Mouse (Mus musculus): ENCODE results near the gene Ccr3. TPM values are rescaled to one million over a fixed set of nuclear protein-coding genes. Genes with fewer than 3 reads are reported as not detected.

The Ccr3 gene
- polyA plus RNA-seq, 1 experiment from 2014 or later, result not detected

DNA sequence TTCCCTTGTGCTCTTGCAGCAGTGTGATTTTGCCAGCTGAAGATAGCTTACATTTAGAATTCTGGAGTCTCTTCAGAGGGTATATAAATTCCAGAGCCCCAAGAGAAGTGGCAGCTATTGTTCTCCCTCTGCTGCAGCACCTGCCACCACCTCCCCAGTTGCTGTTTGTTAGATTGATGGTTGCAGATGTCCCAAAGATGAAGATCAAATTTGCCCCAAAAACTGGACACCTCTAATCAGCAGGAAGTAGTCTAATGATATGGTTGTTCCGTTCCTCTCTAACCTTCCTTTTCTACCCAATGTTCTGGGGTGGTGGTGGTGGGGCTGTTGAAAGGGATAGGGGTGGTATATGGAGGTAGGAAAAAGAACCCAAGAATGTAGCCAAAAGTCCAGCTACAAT, 39.1 kb upstream of the Ccr3 start:
- Histone ChIP-seq H3K4me2 (ENCODE audit: low read length) (no peak overlapping the region), H3K9ac (ENCODE audit: low read depth, low read length) (no peak overlapping the region), H3K4me1 (replicated peaks; ENCODE audit: insufficient read depth, low read length) (no peaks in the 10 kb centered on the region), H3K9me3 (replicated peaks; ENCODE audit: low read length) (no peaks in the 10 kb centered on the region), H3K36me3 (ENCODE audit: insufficient read depth, low read length) (no peaks in the 10 kb centered on the region), H3K4me3 (replicated peaks; ENCODE audit: low read depth, low read length) (no peak overlapping the region), H3K27me3 (ENCODE audit: insufficient read depth, low read length) (no peaks in the 10 kb centered on the region), H3K27ac (no peak overlapping the region)
- WGBS, result 70% methylated on average over 1 of the region's 1 CpGs
- DNase-seq (ENCODE audit: low spot score) (no peak), ATAC-seq (replicated peaks; ENCODE audit: low FRiP score, low read depth) (no peak)
- TF ChIP-seq CTCF (IDR thresholded peaks at IDR 0.05; ENCODE audit: low read depth), result no peak

DNA sequence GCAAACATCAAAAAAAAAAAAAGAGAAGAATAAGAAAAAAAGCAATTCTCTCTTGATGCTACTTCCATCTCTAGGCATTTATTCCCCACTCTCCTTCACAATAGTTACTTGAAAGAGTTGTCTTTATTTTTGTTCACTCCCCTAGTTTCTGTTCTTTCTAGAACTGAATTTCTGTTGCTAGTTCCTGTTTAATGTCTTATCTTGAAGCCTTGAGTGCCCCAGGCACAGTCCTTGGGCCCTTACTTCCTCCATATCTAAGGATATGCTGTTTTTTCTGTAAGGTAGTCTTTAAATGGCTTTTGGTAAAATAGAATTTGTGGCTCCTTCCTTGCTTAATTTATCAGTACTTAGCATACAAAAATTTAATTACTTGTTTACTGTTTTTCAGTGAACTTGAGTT, 36.8 kb upstream of the Ccr3 start:
- H3K9me3 ChIP-seq (replicated peaks; ENCODE audit: low read length), result no peaks in the 10 kb centered on the region
- ATAC-seq (replicated peaks; ENCODE audit: low FRiP score, low read depth), result no peak
- no peak overlapping the region for H3K27ac ChIP-seq
- no peak for TF ChIP-seq CTCF (IDR thresholded peaks at IDR 0.05; ENCODE audit: low read depth)
- H3K4me3 ChIP-seq (replicated peaks; ENCODE audit: low read depth, low read length), result no peak overlapping the region
- no peaks in the 10 kb centered on the region for H3K4me1 ChIP-seq (replicated peaks; ENCODE audit: insufficient read depth, low read length)
- H3K27me3 ChIP-seq (ENCODE audit: insufficient read depth, low read length), result no peaks in the 10 kb centered on the region
- H3K4me2 ChIP-seq (ENCODE audit: low read length), result no peak overlapping the region
- no peaks in the 10 kb centered on the region for H3K36me3 ChIP-seq (ENCODE audit: insufficient read depth, low read length)
- no peak for DNase-seq (ENCODE audit: low spot score)
- no peak overlapping the region for H3K9ac ChIP-seq (ENCODE audit: low read depth, low read length)

DNA sequence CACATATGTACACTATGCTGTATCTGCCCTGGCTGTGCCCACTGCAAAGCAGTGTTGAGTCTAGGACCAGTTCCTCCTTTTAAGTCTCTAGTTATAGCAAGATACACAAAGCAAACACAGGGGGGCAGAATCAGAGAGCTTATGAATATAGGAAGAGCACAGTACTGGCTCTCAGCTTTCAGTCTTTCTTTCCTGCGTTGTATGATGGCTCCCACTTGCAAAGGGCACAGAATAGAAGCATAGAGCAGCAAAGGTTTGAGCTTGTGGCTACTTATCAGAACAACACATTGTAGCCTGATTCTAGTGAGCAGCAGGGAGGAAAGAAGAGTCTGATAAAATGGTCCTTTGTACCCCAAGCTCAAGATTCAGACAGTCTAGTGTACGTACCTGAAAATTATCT, 35.6 kb upstream of the Ccr3 start:
- ATAC-seq (replicated peaks; ENCODE audit: low FRiP score, low read depth), result no peak

DNA sequence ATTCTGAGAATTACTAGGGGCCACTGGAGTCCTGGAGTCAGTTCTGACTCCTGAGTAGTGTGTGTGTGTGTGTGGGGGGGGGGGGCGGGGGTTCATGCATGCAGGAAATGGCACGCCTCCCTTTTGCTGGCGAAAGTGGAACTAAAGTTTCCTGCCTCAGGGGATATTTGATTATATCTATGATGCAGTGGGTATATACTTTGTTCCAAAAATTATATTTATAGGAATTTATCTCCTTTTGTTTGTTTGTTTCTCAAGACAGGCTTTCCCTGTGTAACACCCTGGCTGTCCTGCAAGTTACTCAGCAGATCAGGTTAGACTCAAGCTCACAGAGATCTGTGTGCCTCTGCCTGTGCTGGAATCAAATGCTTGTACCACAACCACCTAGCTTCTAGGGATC, 32.1 kb upstream of the Ccr3 start:
- no peak for TF ChIP-seq CTCF (IDR thresholded peaks at IDR 0.05; ENCODE audit: low read depth)
- Histone ChIP-seq H3K4me3 (replicated peaks; ENCODE audit: low read depth, low read length) (no peak overlapping the region), H3K4me2 (ENCODE audit: low read length) (no peak overlapping the region), H3K27me3 (ENCODE audit: insufficient read depth, low read length) (no peaks in the 10 kb centered on the region), H3K9ac (ENCODE audit: low read depth, low read length) (no peak overlapping the region), H3K36me3 (ENCODE audit: insufficient read depth, low read length) (no peaks in the 10 kb centered on the region), H3K27ac (no peak overlapping the region), H3K4me1 (replicated peaks; ENCODE audit: insufficient read depth, low read length) (no peaks in the 10 kb centered on the region), H3K9me3 (replicated peaks; ENCODE audit: low read length) (no peaks in the 10 kb centered on the region)
- ATAC-seq (replicated peaks; ENCODE audit: low FRiP score, low read depth) (no peak), DNase-seq (ENCODE audit: low spot score) (no peak)
- 62% methylated on average over 3 of the region's 3 CpGs for WGBS

More for the DNA sequence above, 35.6 kb upstream of the Ccr3 start:
- Histone ChIP-seq H3K36me3 (ENCODE audit: insufficient read depth, low read length) (no peaks in the 10 kb centered on the region), H3K9ac (ENCODE audit: low read depth, low read length) (no peak overlapping the region), H3K4me3 (replicated peaks; ENCODE audit: low read depth, low read length) (no peak overlapping the region), H3K4me2 (ENCODE audit: low read length) (no peak overlapping the region), H3K4me1 (replicated peaks; ENCODE audit: insufficient read depth, low read length) (no peaks in the 10 kb centered on the region), H3K9me3 (replicated peaks; ENCODE audit: low read length) (no peaks in the 10 kb centered on the region), H3K27ac (no peak overlapping the region), H3K27me3 (ENCODE audit: insufficient read depth, low read length) (no peaks in the 10 kb centered on the region)
- peak; percentile 37; the same call in 1 of the 2 replicates for TF ChIP-seq CTCF (IDR thresholded peaks at IDR 0.05; ENCODE audit: low read depth)
- DNase-seq (ENCODE audit: low spot score), result peak; percentile 39
- WGBS, result 73% methylated on average over 2 of the region's 2 CpGs

DNA sequence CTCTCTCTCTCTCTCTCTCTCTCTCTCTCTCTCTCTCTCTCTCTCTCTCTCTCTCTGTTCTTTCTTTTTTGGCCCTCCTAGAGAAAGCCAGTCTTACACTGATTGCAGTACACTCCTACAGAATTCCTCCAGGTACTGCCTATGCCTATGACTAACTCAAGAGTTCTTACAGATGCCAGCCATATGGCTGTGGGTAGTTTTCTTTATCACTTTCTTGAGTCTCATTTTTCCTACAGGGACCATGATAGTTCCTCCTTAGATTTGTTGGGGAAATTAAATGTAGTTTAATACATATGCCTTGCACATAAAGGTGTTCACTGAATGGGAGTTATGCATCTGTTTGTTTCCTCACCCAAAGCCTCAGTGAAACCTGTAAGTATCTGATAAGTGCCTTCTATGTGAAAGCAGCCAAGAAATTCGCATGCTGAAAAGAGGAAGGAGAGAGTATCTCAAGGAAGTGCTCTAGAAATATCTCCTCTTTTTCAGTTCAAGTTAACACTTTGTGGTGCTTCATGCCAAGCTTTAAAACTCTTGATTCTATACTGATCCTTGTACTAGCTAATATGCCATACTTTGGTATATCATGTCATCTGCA, 30.4 kb upstream of the Ccr3 start:
- no peak overlapping the region for H3K4me3 ChIP-seq (replicated peaks; ENCODE audit: low read depth, low read length)
- H3K9ac ChIP-seq (ENCODE audit: low read depth, low read length), result no peak overlapping the region
- H3K27ac ChIP-seq, result no peak overlapping the region
- no peaks in the 10 kb centered on the region for H3K9me3 ChIP-seq (replicated peaks; ENCODE audit: low read length)
- ATAC-seq (replicated peaks; ENCODE audit: low FRiP score, low read depth), result no peak
- H3K36me3 ChIP-seq (ENCODE audit: insufficient read depth, low read length), result no peaks in the 10 kb centered on the region
- no peaks in the 10 kb centered on the region for H3K27me3 ChIP-seq (ENCODE audit: insufficient read depth, low read length)
- no peaks in the 10 kb centered on the region for H3K4me1 ChIP-seq (replicated peaks; ENCODE audit: insufficient read depth, low read length)
- no peak overlapping the region for H3K4me2 ChIP-seq (ENCODE audit: low read length)
- no peak for TF ChIP-seq CTCF (IDR thresholded peaks at IDR 0.05; ENCODE audit: low read depth)
- no peak for DNase-seq (ENCODE audit: low spot score)
- WGBS, result 47% methylated on average over 1 of the region's 1 CpGs

DNA sequence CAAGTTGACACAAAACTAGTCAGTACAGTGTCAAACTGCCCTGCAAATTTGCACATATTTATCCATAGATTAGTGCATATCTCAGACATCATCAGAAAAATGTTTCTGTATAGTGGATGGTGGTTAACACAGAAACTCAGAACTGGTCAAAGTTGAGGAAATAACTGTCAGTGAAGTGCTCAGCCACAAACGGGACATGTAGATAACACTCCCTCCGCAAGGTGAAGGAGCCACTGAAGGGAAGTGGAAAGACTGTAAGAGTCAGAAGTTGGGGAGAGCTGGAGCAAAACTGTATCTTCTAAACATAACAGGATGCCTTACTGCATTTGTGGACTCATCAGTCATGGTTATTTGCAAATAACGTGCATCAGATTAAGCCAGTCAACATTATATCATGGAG, 24.1 kb upstream of the Ccr3 start:
- 67% methylated on average over 3 of the region's 3 CpGs for WGBS
- no peak for TF ChIP-seq CTCF (IDR thresholded peaks at IDR 0.05; ENCODE audit: low read depth)
- H3K9me3 ChIP-seq (replicated peaks; ENCODE audit: low read length), result no peaks in the 10 kb centered on the region
- no peaks in the 10 kb centered on the region for H3K36me3 ChIP-seq (ENCODE audit: insufficient read depth, low read length)
- H3K9ac ChIP-seq (ENCODE audit: low read depth, low read length), result no peak overlapping the region
- no peak overlapping the region for H3K4me3 ChIP-seq (replicated peaks; ENCODE audit: low read depth, low read length)
- H3K4me1 ChIP-seq (replicated peaks; ENCODE audit: insufficient read depth, low read length), result no peaks in the 10 kb centered on the region
- DNase-seq (ENCODE audit: low spot score) (no peak), ATAC-seq (replicated peaks; ENCODE audit: low FRiP score, low read depth) (no peak)
- H3K4me2 ChIP-seq (ENCODE audit: low read length), result no peak overlapping the region
- H3K27me3 ChIP-seq (ENCODE audit: insufficient read depth, low read length), result no peaks in the 10 kb centered on the region
- no peak overlapping the region for H3K27ac ChIP-seq

DNA sequence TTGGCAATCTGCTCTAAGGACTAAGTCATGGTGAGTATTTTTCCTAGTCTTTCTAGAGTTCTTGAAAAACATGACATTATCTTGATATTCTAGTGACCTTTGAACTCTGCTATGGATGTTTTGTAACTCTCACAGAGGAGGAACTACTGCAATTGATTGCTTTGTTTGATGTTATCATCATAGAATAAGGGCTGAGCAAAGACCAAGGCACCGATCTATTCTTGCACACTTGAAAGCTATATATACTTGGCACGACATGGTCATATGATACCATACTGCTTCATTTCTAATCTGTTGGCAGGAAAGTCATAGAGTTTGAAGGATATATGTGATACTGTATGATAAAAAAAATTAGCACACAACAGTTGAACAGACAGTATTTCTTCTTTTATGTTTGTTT, 22.0 kb upstream of the Ccr3 start:
- no peak overlapping the region for H3K9ac ChIP-seq (ENCODE audit: low read depth, low read length)
- no peak overlapping the region for H3K27ac ChIP-seq
- no peaks in the 10 kb centered on the region for H3K36me3 ChIP-seq (ENCODE audit: insufficient read depth, low read length)
- H3K4me3 ChIP-seq (replicated peaks; ENCODE audit: low read depth, low read length), result no peak overlapping the region
- no peak for TF ChIP-seq CTCF (IDR thresholded peaks at IDR 0.05; ENCODE audit: low read depth)
- ATAC-seq (replicated peaks; ENCODE audit: low FRiP score, low read depth) (no peak), DNase-seq (ENCODE audit: low spot score) (no peak)
- no peaks in the 10 kb centered on the region for H3K27me3 ChIP-seq (ENCODE audit: insufficient read depth, low read length)
- H3K4me2 ChIP-seq (ENCODE audit: low read length), result no peak overlapping the region
- no peaks in the 10 kb centered on the region for H3K4me1 ChIP-seq (replicated peaks; ENCODE audit: insufficient read depth, low read length)
- 79% methylated on average over 2 of the region's 2 CpGs for WGBS
- H3K9me3 ChIP-seq (replicated peaks; ENCODE audit: low read length), result no peaks in the 10 kb centered on the region

Data from kidney, postnatal 0 days (tissue).